Mouse (Mus musculus) heart, adult 2 months (tissue): ENCODE data around the gene Six4. TPM values are rescaled to one million over a fixed set of nuclear protein-coding genes. Genes with fewer than 3 reads are reported as not detected.
"Not testable (repeated sequence)": the region's sequence is repeated elsewhere in the genome, so short reads cannot be mapped to it uniquely, and the experiment has no call there.

ENCODE experiments used
- DNase-seq, 2 experiments: peaks; one replicate each; pipeline ENCODE4 v3.0.0; 2021
- H3K27ac ChIP-seq: fragments of 200-600 bp; 2 replicates; pipeline ENCODE4 v1.8.1; 2022
- H3K27me3 ChIP-seq: fragments of 200-500 bp; 2 replicates; pipeline ENCODE4 v1.6.1; 2012; ENCODE audit warnings: mild to moderate bottlenecking, low read length, inconsistent platforms, mixed read lengths; ENCODE audit not compliant: control insufficient read depth, insufficient read depth
- H3K36me3 ChIP-seq: fragments of 200-500 bp; 2 replicates; pipeline ENCODE4 v1.6.1; 2012; ENCODE audit warnings: low read length, inconsistent platforms; ENCODE audit not compliant: control insufficient read depth, insufficient read depth
- H3K4me1 ChIP-seq: fragments of 200-500 bp; 2 replicates; pipeline ENCODE4 v1.6.1; 2011; ENCODE audit warnings: low read length; ENCODE audit not compliant: control insufficient read depth, insufficient read depth
- H3K4me3 ChIP-seq: fragments of 200-600 bp; 2 replicates; pipeline ENCODE4 v1.8.1; 2022
- H3K79me2 ChIP-seq: fragments of 200-500 bp; replicated peaks from 2 replicates; pipeline ENCODE4 v1.6.1; 2012; ENCODE audit warnings: mild to moderate bottlenecking, inconsistent platforms, low read length, moderate library complexity, mixed read lengths; ENCODE audit not compliant: control insufficient read depth, insufficient read depth
- H3K9ac ChIP-seq: fragments of 200-500 bp; 2 replicates; pipeline ENCODE4 v1.6.1; 2012; ENCODE audit warnings: low read depth, mild to moderate bottlenecking, control low read depth, inconsistent platforms, low read length, mixed read lengths
- CTCF ChIP-seq: fragments of 200-600 bp; IDR thresholded peaks from 2 replicates; pipeline ENCODE4 v1.8.1; 2022; ENCODE audit warnings: antibody characterized with exemption, mild to moderate bottlenecking, moderate library complexity
- EP300 ChIP-seq: fragments of 200-500 bp; IDR thresholded peaks from 2 replicates; pipeline ENCODE4 v1.6.1; 2011; ENCODE audit warnings: low read depth, low read length, control low read depth; ENCODE audit not compliant: insufficient read depth
- POLR2A ChIP-seq: fragments of 200-500 bp; IDR thresholded peaks from 2 replicates; pipeline ENCODE4 v1.6.1; 2011; ENCODE audit warnings: mild to moderate bottlenecking, low read depth, low read length, control low read depth; ENCODE audit not compliant: insufficient read depth
- WGBS: fragments of 180-500 bp; shearing (Covaris S2); methylation state at CpG from one replicate; pipeline ENCODE4 v1.1.7; 2018; 5-methylcytosine and 5-hydroxymethylcytosine counted together
- intact Hi-C: fragments of 180-260 bp; cut with DNase I; formaldehyde crosslinking; loops from one replicate; pipeline ENCODE4 v1.15.1; 2025
- polyA plus RNA-seq: library from polyadenylated mRNA; depleted of rRNA; stranded (reverse); fragments of >200 nt; gene quantifications from 2 replicates; pipeline ENCODE4 v1.2.3, GENCODE M21; 2012
- total RNA-seq, 2 experiments: library from RNA; stranded (reverse); gene quantifications; 2 replicates each; pipeline ENCODE4 v1.2.3; 2021

Six4 gene
- total and polyA plus RNA-seq, 3 experiments, result 1.6 to 6.8 (median 3.9) TPM

GRCm38 (mm10) chr12:73083773-73084172 lies 29.5 kb downstream of the Six4 start:
- H3K36me3 ChIP-seq, result no peaks in the 10 kb centered on the region
- TF ChIP-seq CTCF, result no peak
- TF ChIP-seq EP300, result no peak
- TF ChIP-seq POLR2A, result no peak
- no peaks in the 10 kb centered on the region for H3K27me3 ChIP-seq
- H3K27ac ChIP-seq, result no peak overlapping the region
- intact Hi-C loops, result no loop called here
- 55% methylated on average over 4 of the region's 4 CpGs for WGBS
- H3K9ac ChIP-seq, result no peak overlapping the region
- no peak for DNase-seq
- no peaks in the 10 kb centered on the region for H3K4me1 ChIP-seq
- no peaks in the 10 kb centered on the region for H3K79me2 ChIP-seq
- H3K4me3 ChIP-seq, result no peak overlapping the region

GRCm38 (mm10) chr12:73081828-73082227 lies 31.4 kb downstream of the Six4 start:
- H3K9ac ChIP-seq, H3K4me3 ChIP-seq, intact Hi-C loops, H3K27me3 ChIP-seq, DNase-seq, H3K4me1 ChIP-seq, H3K27ac ChIP-seq, H3K79me2 ChIP-seq, H3K36me3 ChIP-seq: not testable (repeated sequence)
- WGBS, result 89% methylated on average over 4 of the region's 4 CpGs

GRCm38 (mm10) chr12:73060805-73061410 lies 52.3 kb downstream of the Six4 start:
- peak in 1 of 2 experiments; percentile 17 for DNase-seq
- Histone ChIP-seq H3K27me3 (no peaks in the 10 kb centered on the region), H3K4me3 (no peak overlapping the region), H3K4me1 (peaks cover 2% of the 10 kb centered on the region; the same call in 1 of the 2 replicates), H3K36me3 (no peaks in the 10 kb centered on the region), H3K9ac (peak overlapping the region; percentile 6; the same call in 1 of the 2 replicates), H3K79me2 (no peaks in the 10 kb centered on the region), H3K27ac (peak overlapping the region; percentile 6; the same call in 1 of the 2 replicates)
- TF ChIP-seq POLR2A (no peak), CTCF (no peak), EP300 (no peak)
- 41% methylated on average over 9 of the region's 9 CpGs for WGBS
- intact Hi-C loops, result no loop called here

GRCm38 (mm10) chr12:73057492-73057891 lies 55.8 kb downstream of the Six4 start:
- H3K9ac ChIP-seq, result no peak overlapping the region
- no peaks in the 10 kb centered on the region for H3K36me3 ChIP-seq
- H3K79me2 ChIP-seq, result no peaks in the 10 kb centered on the region
- H3K4me1 ChIP-seq, result peaks cover 4% of the 10 kb centered on the region
- no peak for TF ChIP-seq POLR2A
- TF ChIP-seq EP300, result no peak
- TF ChIP-seq CTCF, result no peak
- intact Hi-C loops, result no loop called here
- no peak overlapping the region for H3K4me3 ChIP-seq
- WGBS, result 89% methylated on average over 6 of the region's 6 CpGs
- H3K27me3 ChIP-seq, result peaks cover 4% of the 10 kb centered on the region; the same call in 1 of the 2 replicates
- H3K27ac ChIP-seq, result no peak overlapping the region
- no peak for DNase-seq

GRCm38 (mm10) chr12:73055451-73055850 lies 57.8 kb downstream of the Six4 start:
- Histone ChIP-seq H3K9ac (no peak overlapping the region), H3K27me3 (peaks cover 18% of the 10 kb centered on the region), H3K27ac (no peak overlapping the region), H3K4me3 (no peak overlapping the region), H3K36me3 (no peaks in the 10 kb centered on the region), H3K79me2 (no peaks in the 10 kb centered on the region), H3K4me1 (peaks cover 2% of the 10 kb centered on the region)
- DNase-seq, result no peak
- no peak for TF ChIP-seq POLR2A
- TF ChIP-seq CTCF, result no peak
- no peak for TF ChIP-seq EP300
- WGBS, result 50% methylated on average over 5 of the region's 5 CpGs
- intact Hi-C loops, result loop anchor here (2.0 kb wide), 1 partner anchor 269 kb away; no protein-coding TSS in a partner anchor

GRCm38 (mm10) chr12:73054576-73055185 lies 58.6 kb downstream of the Six4 start:
- H3K9ac ChIP-seq, result no peak overlapping the region
- no peak for DNase-seq
- no peaks in the 10 kb centered on the region for H3K36me3 ChIP-seq
- H3K4me3 ChIP-seq, result no peak overlapping the region; the same call in 1 of the 2 replicates
- intact Hi-C loops, result loop anchor here (2.0 kb wide), 1 partner anchor 270 kb away; no protein-coding TSS in a partner anchor
- H3K79me2 ChIP-seq, result no peaks in the 10 kb centered on the region
- H3K27me3 ChIP-seq, result peaks cover 25% of the 10 kb centered on the region
- TF ChIP-seq POLR2A, result no peak
- no peak for TF ChIP-seq EP300
- TF ChIP-seq CTCF, result no peak
- H3K27ac ChIP-seq, result no peak overlapping the region
- peaks cover 2% of the 10 kb centered on the region for H3K4me1 ChIP-seq
- WGBS, result 52% methylated on average over 15 of the region's 15 CpGs
